12 mouse cellular contexts compared by ENCODE assay signal in the genomic region with DNA sequence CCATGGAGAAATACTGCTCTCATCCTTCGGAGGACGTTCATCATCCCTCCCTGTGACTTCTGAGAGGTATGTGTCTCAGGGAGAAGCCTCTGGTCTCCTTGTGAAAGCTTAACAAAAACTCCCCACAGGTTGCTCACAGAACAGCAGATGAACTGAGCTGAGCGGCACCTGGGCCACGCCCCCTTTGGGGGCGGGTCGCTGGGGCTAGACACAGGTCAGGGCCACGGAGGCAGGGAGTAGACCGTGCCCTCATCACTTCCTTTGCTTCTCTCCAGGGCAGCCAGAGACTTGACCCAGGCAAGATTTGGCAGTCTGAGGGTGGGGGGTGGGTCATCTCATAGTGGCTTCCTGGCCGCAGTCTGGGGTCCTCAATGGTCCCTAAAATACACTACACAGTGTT. TPM values are rescaled to one million over a fixed set of nuclear protein-coding genes. Genes with fewer than 3 reads are reported as not detected.
A peak's percentile ranks its signal among the peaks of the same experiment; 100 is the strongest.
DNase-seq lines count a peak whose midpoint lies in the region; ATAC-seq and TF ChIP-seq lines count a peak whose summit lies in the region.
"Had no signal": no experiment of that assay in that cellular context is flagged by ENCODE, and none has a peak within 500 bp of the region (broad histone marks: within the 10 kb centered on the region; RNA-seq: fewer than 3 reads in every experiment).

No protein-coding gene starts in this region.

- no peak for TF ChIP-seq RAD21 in CH12.LX (IDR thresholded peaks at IDR 0.05; ENCODE audit: low read depth, low read length)

- no peak for TF ChIP-seq EP300 in CH12.LX (IDR thresholded peaks at IDR 0.05; ENCODE audit: low read length)

- no peak for TF ChIP-seq POLR2A in CH12.LX (IDR thresholded peaks at IDR 0.05; ENCODE audit: low read depth, low read length)

- 7% methylated on average over 9 of the region's 9 CpGs for WGBS in forebrain, embryonic 10.5 days
- 9% methylated on average over 9 of the region's 9 CpGs for WGBS in forebrain, embryonic 14.5 days
- 11% methylated on average over 9 of the region's 9 CpGs for WGBS in liver, embryonic 11.5 days

- no peak overlapping the region for H3K4me2 ChIP-seq in forebrain, embryonic 14.5 days (ENCODE audit: low read length)
- H3K4me2 ChIP-seq in liver, embryonic 11.5 days = no peak overlapping the region
- H3K4me2 ChIP-seq in CH12.LX (ENCODE audit: insufficient read depth, low read depth, poor library complexity, severe bottlenecking) = no peak overlapping the region
- H3K4me2 ChIP-seq: stomach, embryonic 15.5 days had no signal

- dilution Hi-C loops in CH12.LX (cut with MboI; ENCODE audit: extremely low pct_ligation_motif_present, extremely low pct_unique_long_range_greater_than_20kb, low sequenced_read_pairs) = no loop called here

- no peak overlapping the region for H3K27ac ChIP-seq in forebrain, embryonic 10.5 days
- H3K27ac ChIP-seq in forebrain, embryonic 14.5 days (ENCODE audit: low read depth, low read length) = no peak overlapping the region
- H3K27ac ChIP-seq in liver, embryonic 11.5 days (ENCODE audit: low read depth, low read length) = no peak overlapping the region
- H3K27ac ChIP-seq in CH12.LX (ENCODE audit: insufficient read depth, low read depth) = no peak overlapping the region
- H3K27ac ChIP-seq: stomach, embryonic 15.5 days had no signal

- DNase-seq in forebrain, embryonic 10.5 days (ENCODE audit: extremely low spot score, low spot score) = peak; percentile 17
- DNase-seq in forebrain, embryonic 14.5 days (ENCODE audit: low spot score) = no peak
- DNase-seq in liver (peak; percentile 19), CH12.LX (ENCODE audit: extremely low read depth) (peak; percentile 55)
- DNase-seq in liver, embryonic 11.5 days (ENCODE audit: low spot score) = no peak
- peak; percentile 31 for DNase-seq in forelimb bud, embryonic 11.5 days (ENCODE audit: low read depth, low spot score)
- DNase-seq in layer of hippocampus, adult 11-12 months (ENCODE audit: low spot score) = no peak
- DNase-seq in cerebellum, adult 8-10 months = no peak
- DNase-seq: heart, postnatal 14 days had no signal

- H3K9ac ChIP-seq in forebrain, embryonic 14.5 days (ENCODE audit: low read length) = no peak overlapping the region
- no peak overlapping the region for H3K9ac ChIP-seq in liver, embryonic 11.5 days (ENCODE audit: low read depth, low read length)
- no peak overlapping the region for H3K9ac ChIP-seq in CH12.LX (ENCODE audit: insufficient read depth, low read depth)
- H3K9ac ChIP-seq: stomach, embryonic 15.5 days had no signal

- H3K36me3 ChIP-seq in forebrain, embryonic 10.5 days (replicated peaks) = no peaks in the 10 kb centered on the region
- H3K36me3 ChIP-seq in forebrain, embryonic 14.5 days (ENCODE audit: control insufficient read depth, insufficient read depth, low read length) = no peaks in the 10 kb centered on the region
- no peaks in the 10 kb centered on the region for H3K36me3 ChIP-seq in liver, embryonic 11.5 days (ENCODE audit: control insufficient read depth, insufficient read depth, low read length)
- no peaks in the 10 kb centered on the region for H3K36me3 ChIP-seq in CH12.LX (replicated peaks in 1 of 2; ENCODE audit: control insufficient read depth in 1 of 2, insufficient read depth in 1 of 2, low read length in 1 of 2)
- H3K36me3 ChIP-seq: stomach, embryonic 15.5 days had no signal

- ATAC-seq in forebrain, embryonic 14.5 days = no peak
- ATAC-seq in liver, embryonic 11.5 days (replicated peaks; ENCODE audit: low FRiP score) = no peak

- H3K4me1 ChIP-seq in forebrain, embryonic 10.5 days = peaks cover 40% of the 10 kb centered on the region
- peaks cover 5% of the 10 kb centered on the region; the same call in 1 of the 2 replicates for H3K4me1 ChIP-seq in forebrain, embryonic 14.5 days (ENCODE audit: control insufficient read depth, insufficient read depth, low read length)
- H3K4me1 ChIP-seq in liver, embryonic 11.5 days (replicated peaks; ENCODE audit: control insufficient read depth, insufficient read depth, low read length) = 0 out of 2 replicates have a peak, but pooled peaks cover 6% of the 10 kb centered on the region
- H3K4me1 ChIP-seq in CH12.LX (ENCODE audit: control insufficient read depth in 1 of 2, insufficient read depth in 2 of 2) = peaks cover 11 to 51% of the 10 kb centered on the region in 2 experiments

- H3K4me3 ChIP-seq in forebrain, embryonic 10.5 days = peak overlapping the region; percentile 4; the same call in 1 of the 2 replicates
- no peak overlapping the region for H3K4me3 ChIP-seq in forebrain, embryonic 14.5 days (ENCODE audit: low read depth, low read length)
- no peak overlapping the region for H3K4me3 ChIP-seq in liver, embryonic 11.5 days (ENCODE audit: low read depth, low read length)
- H3K4me3 ChIP-seq in CH12.LX (replicated peaks in 1 of 3; ENCODE audit: low read depth in 2 of 3, low read length in 2 of 3, poor library complexity in 1 of 3) = no peak overlapping the region
- H3K4me3 ChIP-seq: stomach, embryonic 15.5 days had no signal

- in situ Hi-C loops in CH12.LX (cut with MboI; ENCODE audit: low pct_ligation_motif_present, low pct_unique_long_range_greater_than_20kb, low sequenced_read_pairs) = loop anchor here (5.0 kb wide), 3 partner anchors 47 to 332 kb away; partner anchors contain the start of gene Stum

- no peak for TF ChIP-seq CTCF in CH12.LX (conservative IDR thresholded peaks at IDR 0.05 in 1 of 2, IDR thresholded peaks at IDR 0.05 in 1 of 2; ENCODE audit: low read depth in 2 of 2, low read length in 2 of 2)

- no peaks in the 10 kb centered on the region for H3K9me3 ChIP-seq in forebrain, embryonic 10.5 days
- H3K9me3 ChIP-seq in forebrain, embryonic 14.5 days (replicated peaks; ENCODE audit: control insufficient read depth, low read length) = no peaks in the 10 kb centered on the region
- no peaks in the 10 kb centered on the region for H3K9me3 ChIP-seq in liver, embryonic 11.5 days (ENCODE audit: control insufficient read depth, low read length)
- no peaks in the 10 kb centered on the region for H3K9me3 ChIP-seq in CH12.LX (replicated peaks; ENCODE audit: low read length)
- H3K9me3 ChIP-seq: stomach, embryonic 15.5 days had no signal

- H3K27me3 ChIP-seq in forebrain, embryonic 10.5 days (ENCODE audit: poor library complexity, severe bottlenecking) = peaks cover 11% of the 10 kb centered on the region; the same call in 1 of the 2 replicates
- H3K27me3 ChIP-seq in forebrain, embryonic 14.5 days (replicated peaks; ENCODE audit: control insufficient read depth, insufficient read depth, low read length) = no peaks in the 10 kb centered on the region
- peaks cover 5% of the 10 kb centered on the region; the same call in 1 of the 2 replicates for H3K27me3 ChIP-seq in liver, embryonic 11.5 days (replicated peaks; ENCODE audit: control insufficient read depth, insufficient read depth, low read length)
- no peaks in the 10 kb centered on the region for H3K27me3 ChIP-seq in CH12.LX (replicated peaks)

- H3K79me2 ChIP-seq in CH12.LX (replicated peaks; ENCODE audit: control insufficient read depth, extremely low read depth, insufficient read depth, poor library complexity, severe bottlenecking) = no peaks in the 10 kb centered on the region

TF ChIP-seq in CH12.LX, 34 proteins besides CTCF, POLR2A, EP300 and RAD21:
- TF ChIP-seq MAFK (IDR thresholded peaks at IDR 0.05; ENCODE audit: insufficient replicate concordance, low read length) (no peak), SIN3A (IDR thresholded peaks at IDR 0.05; ENCODE audit: low read length) (no peak), PAX5 (IDR thresholded peaks at IDR 0.05; ENCODE audit: low read length) (no peak), USF1 (IDR thresholded peaks at IDR 0.05; ENCODE audit: low read depth, low read length) (no peak), NELFE (IDR thresholded peaks at IDR 0.05; ENCODE audit: low read depth, low read length) (no peak), TCF12 (IDR thresholded peaks at IDR 0.05; ENCODE audit: low read depth, low read length) (no peak), HCFC1 (IDR thresholded peaks at IDR 0.05; ENCODE audit: low read depth, low read length) (no peak), MAZ (IDR thresholded peaks at IDR 0.05; ENCODE audit: low read depth, low read length) (no peak), ELF1 (IDR thresholded peaks at IDR 0.05; ENCODE audit: low read depth, low read length) (no peak), ZKSCAN1 (IDR thresholded peaks at IDR 0.05; ENCODE audit: borderline replicate concordance, low read depth, low read length) (no peak), ETS1 (conservative IDR thresholded peaks at IDR 0.05; ENCODE audit: low read depth, low read length) (no peak), CHD2 (IDR thresholded peaks at IDR 0.05; ENCODE audit: low read length) (no peak), ZC3H11A (IDR thresholded peaks at IDR 0.05; ENCODE audit: low read depth, low read length) (no peak), RCOR1 (conservative IDR thresholded peaks at IDR 0.05; ENCODE audit: low read depth, low read length) (no peak), IRF4 (IDR thresholded peaks at IDR 0.05; ENCODE audit: low read depth, low read length) (no peak), POLR2AphosphoS2 (IDR thresholded peaks at IDR 0.05; ENCODE audit: low read depth, low read length) (no peak), KAT2A (IDR thresholded peaks at IDR 0.05; ENCODE audit: insufficient replicate concordance, low read length) (no peak), USF2 (conservative IDR thresholded peaks at IDR 0.05; ENCODE audit: low read depth, low read length) (no peak)

RNA-seq across cellular contexts. Expression of gene Stum, which starts 48.4 kb away (rescaled TPM):
- polyA plus RNA-seq in forebrain, embryonic 10.5 days (2016; fragmentation: Nextera tagmentation; extraction: Ambion mirVana) = 3.8 and 4.0 TPM in 2 replicates
- polyA plus RNA-seq in forebrain, embryonic 14.5 days (2014; fragmentation: Nextera tagmentation; extraction: Ambion mirVana) = 3.2 and 5.3 TPM in 2 replicates
- polyA plus RNA-seq in liver, embryonic 11.5 days (2014; fragmentation: Nextera tagmentation; extraction: Ambion mirVana) = 0.14 and 0.21 TPM in 2 replicates
- total RNA-seq in CH12.LX (2012; rRNA removed) (0.34 and 0.42 TPM in 2 replicates), CH12.LX (2014; rRNA removed) (0.51 and 0.80 TPM in 2 replicates)
- polyA plus RNA-seq in CH12.LX (2012; ENCODE audit: insufficient read length, low read depth) = 0.61 and 0.67 TPM in 2 replicates
- total RNA-seq: monocyte, adult 5-6 weeks had no signal
- polyA plus RNA-seq: C2C12 had no signal

Comparison
In these comparisons a context has a peak if more than half of its experiments do, and no peak if none do; other contexts are left out.
1. DNase-seq: peak in forebrain, embryonic 10.5 days (single experiment), liver (single experiment), CH12.LX (single experiment) and forelimb bud, embryonic 11.5 days (single experiment); none in forebrain, embryonic 14.5 days (single experiment), liver, embryonic 11.5 days (single experiment), layer of hippocampus, adult 11-12 months (single experiment) and cerebellum, adult 8-10 months (single experiment).